Mouse (Mus musculus): Measurements from ENCODE around the gene Snrnp25.

GRCm38 (mm10) chr11:32250880-32251763 lies 45.9 kb downstream of the Snrnp25 start:
- TF ChIP-seq EP300 (IDR thresholded peaks at IDR 0.05; ENCODE audit: low read length) (no peak), CTCF (conservative IDR thresholded peaks at IDR 0.05 in 1 of 2, IDR thresholded peaks at IDR 0.05 in 1 of 2; ENCODE audit: low read depth in 2 of 2, low read length in 2 of 2) (no peak), ZNF384 (IDR thresholded peaks at IDR 0.05; ENCODE audit: low read depth, low read length) (no peak), MAZ (IDR thresholded peaks at IDR 0.05; ENCODE audit: low read depth, low read length) (no peak), USF1 (IDR thresholded peaks at IDR 0.05; ENCODE audit: low read depth, low read length) (no peak), TBP (conservative IDR thresholded peaks at IDR 0.05; ENCODE audit: low read depth, low read length) (no peak), ZC3H11A (IDR thresholded peaks at IDR 0.05; ENCODE audit: low read depth, low read length) (no peak), MAX (IDR thresholded peaks at IDR 0.05; ENCODE audit: low read length) (no peak), ZMIZ1 (IDR thresholded peaks at IDR 0.05; ENCODE audit: low read depth, low read length) (no peak), RCOR1 (conservative IDR thresholded peaks at IDR 0.05; ENCODE audit: low read depth, low read length) (no peak), MAFK (IDR thresholded peaks at IDR 0.05; ENCODE audit: insufficient replicate concordance, low read length) (no peak), TCF12 (IDR thresholded peaks at IDR 0.05; ENCODE audit: low read depth, low read length) (no peak)
